In genomic region chr6:82701296-82701695, GRCm38 (mm10) we compare ENCODE assay signal across 27 mouse cellular contexts.
"Had no signal": no experiment of that assay in that cellular context is flagged by ENCODE, and none has a peak within 500 bp of the region (broad histone marks: within the 10 kb centered on the region; RNA-seq: fewer than 3 reads in every experiment).

No protein-coding gene starts in this region.

- ATAC-seq: hindbrain, embryonic 16.5 days; inflammation-experienced regulatory T-cells, adult 6 months; intestine, embryonic 15.5 days; intestine, postnatal 0 days had no signal

- H3K27me3 ChIP-seq: hindbrain, embryonic 12.5 days; intestine, embryonic 15.5 days; limb, embryonic 12.5 days; liver, embryonic 13.5 days; liver, embryonic 15.5 days had no signal

- H3K9me3 ChIP-seq: heart, embryonic 10.5 days; heart, embryonic 12.5 days; hindbrain, embryonic 10.5 days; hindbrain, embryonic 12.5 days; intestine, embryonic 15.5 days; limb, embryonic 10.5 days; limb, embryonic 12.5 days; liver, embryonic 13.5 days; liver, embryonic 15.5 days had no signal

- H3K27ac ChIP-seq: gastrocnemius, adult 2 months; heart, embryonic 10.5 days; hindbrain, embryonic 10.5 days; hindbrain, embryonic 12.5 days; hindbrain, embryonic 14.5 days; intestine, embryonic 15.5 days; layer of hippocampus, adult 2 months; limb, embryonic 10.5 days; limb, embryonic 12.5 days; liver, embryonic 13.5 days; liver, embryonic 15.5 days had no signal

- DNase-seq: gastrocnemius, adult 2 months; gastrocnemius, postnatal 10 days; gastrocnemius, postnatal 25 days; heart, adult 18-20 months; heart, postnatal 10 days; heart, postnatal 4 days; kidney, adult 18-20 months; kidney, adult 8-10 months; kidney, postnatal 10 days; kidney, postnatal 25 days; kidney, postnatal 4 days; liver; liver, embryonic 13.5 days had no signal

- H3K9ac ChIP-seq: heart, embryonic 12.5 days; hindbrain, embryonic 12.5 days; hindbrain, embryonic 14.5 days; intestine, embryonic 15.5 days; limb, embryonic 12.5 days; liver, embryonic 13.5 days; liver, embryonic 15.5 days had no signal

- H3K4me1 ChIP-seq: heart, embryonic 12.5 days; limb, embryonic 12.5 days; liver, embryonic 13.5 days; liver, embryonic 15.5 days had no signal

- H3K36me3 ChIP-seq: heart, embryonic 10.5 days; heart, embryonic 12.5 days; hindbrain, embryonic 10.5 days; hindbrain, embryonic 12.5 days; intestine, embryonic 15.5 days; limb, embryonic 10.5 days; limb, embryonic 12.5 days; liver, embryonic 13.5 days; liver, embryonic 15.5 days had no signal

- H3K4me3 ChIP-seq: gastrocnemius, adult 2 months; heart, embryonic 10.5 days; heart, embryonic 12.5 days; hindbrain, embryonic 10.5 days; hindbrain, embryonic 12.5 days; intestine, embryonic 15.5 days; layer of hippocampus, adult 2 months; limb, embryonic 10.5 days; limb, embryonic 12.5 days; liver, embryonic 13.5 days; liver, embryonic 15.5 days had no signal

- H3K4me2 ChIP-seq: heart, embryonic 12.5 days; hindbrain, embryonic 12.5 days; hindbrain, embryonic 14.5 days; intestine, embryonic 15.5 days; limb, embryonic 12.5 days; liver, embryonic 11.5 days; liver, embryonic 13.5 days; liver, embryonic 15.5 days had no signal
